Mouse (Mus musculus): ENCODE measurements around the gene Fam187a. TPM values are rescaled to one million over a fixed set of nuclear protein-coding genes. Genes with fewer than 3 reads are reported as not detected.

The Fam187a gene
- polyA plus RNA-seq, 1 experiment from 2014 or later, result not detected

DNA sequence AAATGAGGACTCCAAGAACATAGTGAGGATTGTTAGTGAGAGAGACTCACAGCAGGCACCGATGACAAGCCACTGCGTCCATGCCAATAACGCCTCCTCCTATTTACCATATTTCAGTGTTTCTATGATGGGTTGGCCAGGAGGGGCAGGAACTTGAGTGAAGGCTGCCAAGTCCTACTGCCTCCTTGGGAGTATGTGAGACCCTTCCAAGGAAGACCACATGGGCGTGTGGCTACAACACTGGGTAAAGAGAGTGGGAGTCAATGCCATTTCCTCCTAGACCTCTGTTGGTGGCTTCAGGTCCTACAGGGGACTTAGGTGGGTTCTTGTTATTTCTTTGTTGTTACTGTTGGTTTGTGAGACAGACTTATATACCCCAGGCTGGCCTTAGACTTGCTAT is 16.2 kb downstream of the Fam187a start:
- 59% methylated on average over 4 of the region's 4 CpGs for WGBS
- ATAC-seq (ENCODE audit: low FRiP score, low TSS enrichment), result no peak
- Histone ChIP-seq H3K27ac (ENCODE audit: low read depth, low read length) (no peak overlapping the region), H3K4me1 (ENCODE audit: control insufficient read depth, insufficient read depth, low read length) (no peaks in the 10 kb centered on the region), H3K9ac (ENCODE audit: low read depth, low read length) (no peak overlapping the region), H3K4me3 (ENCODE audit: low read length) (no peak overlapping the region), H3K9me3 (ENCODE audit: control insufficient read depth, low read length) (no peaks in the 10 kb centered on the region), H3K4me2 (replicated peaks; ENCODE audit: low read depth, low read length) (no peak overlapping the region), H3K36me3 (ENCODE audit: control insufficient read depth, insufficient read depth, low read length) (peaks cover 12% of the 10 kb centered on the region), H3K27me3 (ENCODE audit: control insufficient read depth, insufficient read depth, low read length) (no peaks in the 10 kb centered on the region; the same call in 1 of the 2 replicates)

DNA sequence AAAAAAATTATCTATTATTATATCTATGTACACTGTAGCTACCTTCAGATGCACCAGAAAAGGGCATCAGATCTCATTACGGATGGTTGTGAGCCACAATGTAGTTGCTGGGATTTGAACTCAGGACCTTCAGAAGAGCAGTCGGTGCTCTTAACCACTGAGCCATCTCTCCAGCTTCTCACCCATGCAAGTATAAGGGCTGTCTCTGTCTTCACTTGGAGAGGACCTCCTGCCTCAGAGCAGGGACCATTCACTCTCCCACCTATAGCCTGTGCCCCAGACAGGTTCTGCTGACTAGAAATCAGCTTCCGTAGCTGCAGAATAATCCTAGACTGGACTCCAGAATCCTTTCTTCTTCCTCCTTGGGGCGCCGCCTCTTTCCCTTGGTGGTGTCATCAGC is 17.1 kb downstream of the Fam187a start:
- Histone ChIP-seq H3K4me3 (ENCODE audit: low read length) (no peak overlapping the region), H3K36me3 (ENCODE audit: control insufficient read depth, insufficient read depth, low read length) (peaks cover 21% of the 10 kb centered on the region)
- ATAC-seq (ENCODE audit: low FRiP score, low TSS enrichment), result no peak

DNA sequence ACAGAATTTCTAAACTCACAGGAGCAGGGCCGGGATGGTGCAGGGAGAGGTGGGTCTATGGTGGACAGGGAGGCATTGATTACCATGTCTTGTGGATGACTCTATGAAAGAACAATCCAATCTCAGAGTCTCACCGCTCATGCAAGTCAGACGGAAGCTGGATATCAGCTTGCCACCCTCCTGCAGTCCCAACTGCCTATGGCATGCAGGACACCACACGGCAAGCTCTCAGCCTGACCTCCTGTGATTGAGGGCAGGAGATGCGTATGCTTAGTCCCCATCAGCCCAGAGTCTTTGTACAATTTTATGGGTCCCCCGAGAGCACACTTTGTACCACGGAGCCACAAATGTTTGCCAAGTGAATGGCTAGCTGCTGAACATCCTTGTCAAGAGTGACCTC is 18.7 kb downstream of the Fam187a start:
- WGBS, result 68% methylated on average over 7 of the region's 7 CpGs
- no peaks in the 10 kb centered on the region for H3K4me1 ChIP-seq (ENCODE audit: control insufficient read depth, insufficient read depth, low read length)
- no peak for ATAC-seq (ENCODE audit: low FRiP score, low TSS enrichment)

More for the DNA sequence above, 17.1 kb downstream of the Fam187a start:
- H3K9ac ChIP-seq (ENCODE audit: low read depth, low read length), result no peak overlapping the region
- H3K4me1 ChIP-seq (ENCODE audit: control insufficient read depth, insufficient read depth, low read length), result no peaks in the 10 kb centered on the region
- no peak overlapping the region for H3K27ac ChIP-seq (ENCODE audit: low read depth, low read length)
- 81% methylated on average over 5 of the region's 5 CpGs for WGBS
- H3K4me2 ChIP-seq (replicated peaks; ENCODE audit: low read depth, low read length), result no peak overlapping the region
- H3K9me3 ChIP-seq (ENCODE audit: control insufficient read depth, low read length), result no peaks in the 10 kb centered on the region
- no peaks in the 10 kb centered on the region; the same call in 1 of the 2 replicates for H3K27me3 ChIP-seq (ENCODE audit: control insufficient read depth, insufficient read depth, low read length)

DNA sequence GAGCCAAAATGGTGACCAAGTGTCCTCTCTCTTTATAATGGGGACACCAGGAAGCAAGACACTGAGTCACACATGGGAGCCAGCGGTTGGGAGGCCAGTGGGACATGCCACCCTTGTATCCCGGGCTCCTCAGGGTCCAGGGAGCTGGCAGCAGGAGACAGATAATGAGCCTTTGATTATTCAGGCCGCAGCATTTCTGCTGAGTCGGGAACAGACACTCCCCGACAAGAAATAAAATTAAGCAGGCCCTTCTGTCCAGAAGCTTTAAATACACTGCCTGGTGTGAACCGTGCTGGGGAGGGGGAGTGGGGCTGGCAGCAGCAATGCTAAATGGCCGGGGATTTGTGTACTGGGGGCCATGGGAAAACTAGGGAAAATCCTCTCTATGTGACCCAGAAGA is 26.4 kb downstream of the Fam187a start:
- peaks cover 97% of the 10 kb centered on the region for H3K36me3 ChIP-seq (ENCODE audit: control insufficient read depth, insufficient read depth, low read length)
- H3K27me3 ChIP-seq (ENCODE audit: control insufficient read depth, insufficient read depth, low read length), result no peaks in the 10 kb centered on the region
- H3K9ac ChIP-seq (ENCODE audit: low read depth, low read length), result no peak overlapping the region
- no peaks in the 10 kb centered on the region for H3K9me3 ChIP-seq (ENCODE audit: control insufficient read depth, low read length)
- H3K27ac ChIP-seq (ENCODE audit: low read depth, low read length), result no peak overlapping the region
- WGBS, result 81% methylated on average over 7 of the region's 7 CpGs
- no peaks in the 10 kb centered on the region for H3K4me1 ChIP-seq (ENCODE audit: control insufficient read depth, insufficient read depth, low read length)
- ATAC-seq (ENCODE audit: low FRiP score, low TSS enrichment), result no peak
- H3K4me2 ChIP-seq (replicated peaks; ENCODE audit: low read depth, low read length), result no peak overlapping the region
- no peak overlapping the region for H3K4me3 ChIP-seq (ENCODE audit: low read length)

More for the DNA sequence above, 18.7 kb downstream of the Fam187a start:
- Histone ChIP-seq H3K9ac (ENCODE audit: low read depth, low read length) (no peak overlapping the region), H3K4me3 (ENCODE audit: low read length) (no peak overlapping the region), H3K27me3 (ENCODE audit: control insufficient read depth, insufficient read depth, low read length) (no peaks in the 10 kb centered on the region; the same call in 1 of the 2 replicates), H3K4me2 (replicated peaks; ENCODE audit: low read depth, low read length) (no peak overlapping the region), H3K9me3 (ENCODE audit: control insufficient read depth, low read length) (no peaks in the 10 kb centered on the region), H3K27ac (ENCODE audit: low read depth, low read length) (no peak overlapping the region), H3K36me3 (ENCODE audit: control insufficient read depth, insufficient read depth, low read length) (peaks cover 36% of the 10 kb centered on the region)

DNA sequence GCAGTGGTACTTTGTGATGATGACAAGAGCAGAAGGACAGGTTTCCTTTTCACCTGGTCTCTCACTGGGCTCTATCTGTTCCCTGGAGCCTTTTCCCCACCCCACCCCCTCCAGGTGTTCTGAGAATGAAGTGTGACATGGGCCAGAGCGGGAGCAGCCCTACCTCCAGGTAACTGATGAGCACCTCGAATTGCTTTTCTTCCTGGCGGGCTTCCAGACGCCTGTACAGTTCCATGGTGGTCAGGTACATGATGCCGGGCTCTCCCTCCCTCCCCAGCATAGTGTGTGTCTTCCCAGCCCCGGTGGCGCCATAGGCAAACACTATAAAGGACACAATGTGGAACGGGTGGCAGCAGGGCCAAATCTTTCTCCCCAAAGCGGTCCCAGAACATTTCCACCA is 30.4 kb downstream of the Fam187a start:
- no peak overlapping the region for H3K27ac ChIP-seq (ENCODE audit: low read depth, low read length)
- H3K9me3 ChIP-seq (ENCODE audit: control insufficient read depth, low read length), result no peaks in the 10 kb centered on the region
- no peak overlapping the region for H3K9ac ChIP-seq (ENCODE audit: low read depth, low read length)
- H3K4me1 ChIP-seq (ENCODE audit: control insufficient read depth, insufficient read depth, low read length), result no peaks in the 10 kb centered on the region
- peaks cover 58% of the 10 kb centered on the region for H3K36me3 ChIP-seq (ENCODE audit: control insufficient read depth, insufficient read depth, low read length)
- H3K4me2 ChIP-seq (replicated peaks; ENCODE audit: low read depth, low read length), result no peak overlapping the region
- H3K27me3 ChIP-seq (ENCODE audit: control insufficient read depth, insufficient read depth, low read length), result no peaks in the 10 kb centered on the region
- WGBS, result 90% methylated on average over 9 of the region's 9 CpGs
- no peak overlapping the region for H3K4me3 ChIP-seq (ENCODE audit: low read length)
- ATAC-seq (ENCODE audit: low FRiP score, low TSS enrichment), result no peak

DNA sequence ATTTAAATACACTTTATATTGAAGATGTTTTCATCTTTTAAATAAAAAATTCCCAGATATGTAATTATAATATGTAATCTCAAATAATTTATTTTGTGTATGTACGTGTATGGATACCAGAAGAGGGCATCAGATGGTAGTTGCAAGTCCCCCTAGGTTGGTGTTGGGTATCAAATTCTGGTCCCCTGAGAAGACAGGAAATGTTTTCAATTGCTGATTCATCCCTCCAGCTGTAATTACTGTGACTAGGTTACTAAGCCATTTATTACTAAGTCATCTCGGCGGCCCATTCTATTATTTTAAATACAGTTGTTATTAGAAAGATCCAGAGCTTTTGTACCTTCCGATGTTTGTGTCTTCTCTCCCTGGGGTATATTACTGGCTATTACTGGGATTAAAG is 33.1 kb downstream of the Fam187a start:
- Histone ChIP-seq H3K27ac (ENCODE audit: low read depth, low read length) (no peak overlapping the region), H3K9ac (ENCODE audit: low read depth, low read length) (no peak overlapping the region), H3K27me3 (ENCODE audit: control insufficient read depth, insufficient read depth, low read length) (no peaks in the 10 kb centered on the region), H3K4me2 (replicated peaks; ENCODE audit: low read depth, low read length) (no peak overlapping the region), H3K9me3 (ENCODE audit: control insufficient read depth, low read length) (no peaks in the 10 kb centered on the region), H3K4me3 (ENCODE audit: low read length) (no peak overlapping the region), H3K36me3 (ENCODE audit: control insufficient read depth, insufficient read depth, low read length) (peaks cover 45% of the 10 kb centered on the region), H3K4me1 (ENCODE audit: control insufficient read depth, insufficient read depth, low read length) (peaks cover 2% of the 10 kb centered on the region; the same call in 1 of the 2 replicates)
- WGBS, result 83% methylated on average over 4 of the region's 4 CpGs
- no peak for ATAC-seq (ENCODE audit: low FRiP score, low TSS enrichment)

DNA sequence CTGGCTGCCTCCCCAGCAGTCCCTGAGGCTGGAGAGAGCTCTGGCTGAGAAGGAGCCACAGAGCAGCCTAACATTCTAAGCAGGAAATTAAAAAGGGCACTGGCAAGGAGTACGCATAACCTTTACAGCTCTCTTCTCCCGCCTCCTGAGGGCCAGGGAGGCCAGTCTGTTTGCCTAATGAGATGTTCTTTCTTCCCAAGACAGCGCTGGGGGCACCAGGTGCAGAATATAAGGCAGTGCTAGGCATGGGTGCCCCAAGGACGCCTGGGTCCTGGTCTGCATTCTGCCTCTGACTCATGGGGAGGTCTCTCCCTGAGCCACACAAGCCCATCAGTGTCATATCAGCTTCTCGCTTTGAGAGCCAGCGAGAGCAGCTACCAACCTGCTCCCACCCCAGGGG is 36.5 kb downstream of the Fam187a start:
- H3K4me2 ChIP-seq (replicated peaks; ENCODE audit: low read depth, low read length), result no peak overlapping the region
- WGBS, result 79% methylated on average over 6 of the region's 6 CpGs
- H3K27me3 ChIP-seq (ENCODE audit: control insufficient read depth, insufficient read depth, low read length), result no peaks in the 10 kb centered on the region
- no peaks in the 10 kb centered on the region for H3K9me3 ChIP-seq (ENCODE audit: control insufficient read depth, low read length)
- peaks cover 2% of the 10 kb centered on the region; the same call in 1 of the 2 replicates for H3K4me1 ChIP-seq (ENCODE audit: control insufficient read depth, insufficient read depth, low read length)
- H3K27ac ChIP-seq (ENCODE audit: low read depth, low read length), result no peak overlapping the region
- 0 out of 2 replicates have a peak overlapping the region, but pooled peaks have one; percentile 31 for H3K9ac ChIP-seq (ENCODE audit: low read depth, low read length)
- H3K4me3 ChIP-seq (ENCODE audit: low read length), result no peak overlapping the region
- peaks cover 11% of the 10 kb centered on the region; the same call in 1 of the 2 replicates for H3K36me3 ChIP-seq (ENCODE audit: control insufficient read depth, insufficient read depth, low read length)
- ATAC-seq (ENCODE audit: low FRiP score, low TSS enrichment), result no peak

DNA sequence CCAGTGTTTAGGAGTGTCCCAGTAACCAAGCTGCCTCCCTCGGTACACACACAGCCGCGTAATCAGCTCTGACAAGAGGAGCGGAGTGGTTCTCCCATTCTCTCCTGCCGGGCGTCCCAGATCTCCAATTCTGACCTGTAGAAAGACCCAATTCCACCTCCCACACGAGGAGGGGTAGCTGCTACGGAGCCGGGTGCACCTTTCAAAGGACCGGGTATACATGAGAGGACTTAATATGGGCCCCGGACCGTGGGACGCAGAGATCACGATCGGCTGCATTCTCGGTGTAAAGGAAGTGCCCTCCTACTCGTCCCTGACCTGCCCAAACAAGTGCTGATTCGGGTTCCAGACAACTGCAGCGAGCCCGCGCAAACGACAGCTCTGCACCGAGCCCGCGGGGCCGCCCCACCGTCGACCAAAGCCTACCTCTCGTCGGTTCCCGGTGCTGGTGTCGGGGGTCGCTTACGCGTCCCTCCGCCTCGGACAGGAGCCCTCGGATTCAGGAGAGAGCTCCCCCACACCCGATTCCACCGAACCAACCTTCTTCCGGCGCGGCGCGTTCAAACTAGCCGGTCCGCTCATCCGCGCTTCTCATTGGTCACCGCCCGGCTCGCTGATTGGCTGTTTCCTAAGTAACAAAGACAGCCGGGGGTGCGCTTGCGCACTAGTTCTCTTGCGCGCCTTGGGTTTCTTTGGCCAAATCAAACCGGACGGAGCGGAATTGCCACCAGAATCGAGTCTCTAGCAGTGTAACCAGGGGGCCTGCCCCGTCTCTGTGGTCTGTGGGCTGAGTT is 39.8 kb downstream of the Fam187a start, which contains the start of gene Kif18b:
TSS of gene Kif18b (minus strand) at position 568 of the 794 bp plus-strand sequence.
- Histone ChIP-seq H3K36me3 (ENCODE audit: control insufficient read depth, insufficient read depth, low read length) (peaks cover 11% of the 10 kb centered on the region; the same call in 1 of the 2 replicates), H3K4me2 (replicated peaks; ENCODE audit: low read depth, low read length) (peak within 1 kb of the TSS; percentile 56), H3K4me3 (ENCODE audit: low read length) (peak within 1 kb of the TSS; percentile 88), H3K27me3 (ENCODE audit: control insufficient read depth, insufficient read depth, low read length) (no peaks in the 10 kb centered on the region), H3K9ac (ENCODE audit: low read depth, low read length) (peak within 1 kb of the TSS; percentile 86), H3K27ac (ENCODE audit: low read depth, low read length) (peak within 1 kb of the TSS; percentile 93), H3K9me3 (ENCODE audit: control insufficient read depth, low read length) (no peaks in the 10 kb centered on the region), H3K4me1 (ENCODE audit: control insufficient read depth, insufficient read depth, low read length) (peaks cover 2% of the 10 kb centered on the region; the same call in 1 of the 2 replicates)
- peak; percentile 92 for ATAC-seq (ENCODE audit: low FRiP score, low TSS enrichment)
- whole genome bisulfite sequencing, result under 1% methylated on average over 62 of the region's 62 CpGs

DNA sequence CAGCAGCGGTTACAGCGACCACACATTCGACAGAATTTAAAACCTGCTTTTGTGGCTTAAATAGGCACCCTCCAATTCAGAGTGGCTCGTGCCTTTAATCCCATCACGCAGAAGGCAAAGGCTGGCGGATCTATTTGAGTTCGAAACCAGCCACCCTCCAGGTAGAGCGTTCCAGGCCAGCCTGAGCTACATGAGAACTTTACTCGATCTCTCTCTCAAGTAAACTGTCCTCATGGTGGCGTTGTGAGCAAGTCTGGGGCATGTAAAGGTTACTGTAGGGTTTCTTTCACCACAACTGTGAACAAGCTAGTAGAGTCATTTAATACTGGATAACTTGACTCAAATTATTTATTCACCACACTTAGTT is 40.4 kb downstream of the Fam187a start:
- Histone ChIP-seq H3K9me3 (ENCODE audit: control insufficient read depth, low read length) (no peaks in the 10 kb centered on the region), H3K27ac (ENCODE audit: low read depth, low read length) (peak overlapping the region; percentile 93), H3K4me1 (ENCODE audit: control insufficient read depth, insufficient read depth, low read length) (peaks cover 2% of the 10 kb centered on the region; the same call in 1 of the 2 replicates), H3K27me3 (ENCODE audit: control insufficient read depth, insufficient read depth, low read length) (no peaks in the 10 kb centered on the region), H3K4me2 (replicated peaks; ENCODE audit: low read depth, low read length) (peak overlapping the region; percentile 56), H3K36me3 (ENCODE audit: control insufficient read depth, insufficient read depth, low read length) (peaks cover 11% of the 10 kb centered on the region; the same call in 1 of the 2 replicates), H3K4me3 (ENCODE audit: low read length) (peak overlapping the region; percentile 88), H3K9ac (ENCODE audit: low read depth, low read length) (peak overlapping the region; percentile 86)
- 2% methylated on average over 10 of the region's 10 CpGs for WGBS
- ATAC-seq (ENCODE audit: low FRiP score, low TSS enrichment), result peak; percentile 37; the same call in 1 of the 2 replicates

All from kidney, embryonic 14.5 days (tissue).